ENCODE assay signal across 31 mouse cellular contexts in genomic region chr14:106390546-106390945, GRCm38 (mm10).
A peak's percentile ranks its signal among the peaks of the same experiment; 100 is the strongest.
DNase-seq lines count a peak whose midpoint lies in the region; ATAC-seq lines count a peak whose summit lies in the region.
"Had no signal": no experiment of that assay in that cellular context is flagged by ENCODE, and none has a peak within 500 bp of the region (broad histone marks: within the 10 kb centered on the region; RNA-seq: fewer than 3 reads in every experiment).

No protein-coding gene starts in this region.

- ATAC-seq in embryonic facial prominence, embryonic 14.5 days (ENCODE audit: low read depth) = no peak
- no peak for ATAC-seq in heart, embryonic 11.5 days (replicated peaks; ENCODE audit: insufficient number of reproducible peaks, low FRiP score, low TSS enrichment)
- ATAC-seq: activated CD4-positive, CD25-positive, alpha-beta regulatory T cell, adult 4 months; forebrain, embryonic 15.5 days; inflammation-experienced regulatory T-cells, adult 6 months; midbrain, embryonic 15.5 days had no signal

- H3K4me3 ChIP-seq in embryonic facial prominence, embryonic 14.5 days (ENCODE audit: low read depth, low read length) = no peak overlapping the region
- no peak overlapping the region for H3K4me3 ChIP-seq in embryonic facial prominence, embryonic 10.5 days
- H3K4me3 ChIP-seq in heart, embryonic 11.5 days (ENCODE audit: low read depth, low read length) = no peak overlapping the region
- H3K4me3 ChIP-seq: forebrain, embryonic 15.5 days; heart, embryonic 13.5 days; hindbrain, embryonic 10.5 days; hindbrain, embryonic 15.5 days; limb, embryonic 12.5 days; liver, embryonic 13.5 days; midbrain, embryonic 10.5 days; midbrain, embryonic 15.5 days had no signal

- no peak overlapping the region for H3K9ac ChIP-seq in embryonic facial prominence, embryonic 14.5 days (ENCODE audit: low read depth, low read length)
- H3K9ac ChIP-seq in heart, embryonic 11.5 days (ENCODE audit: low read depth, low read length) = no peak overlapping the region
- H3K9ac ChIP-seq: forebrain, embryonic 15.5 days; heart, embryonic 13.5 days; hindbrain, embryonic 15.5 days; limb, embryonic 12.5 days; liver, embryonic 13.5 days; midbrain, embryonic 15.5 days had no signal

- H3K4me1 ChIP-seq in embryonic facial prominence, embryonic 14.5 days (ENCODE audit: control insufficient read depth, insufficient read depth, low read length) = no peaks in the 10 kb centered on the region
- H3K4me1 ChIP-seq in embryonic facial prominence, embryonic 10.5 days = no peaks in the 10 kb centered on the region
- no peaks in the 10 kb centered on the region for H3K4me1 ChIP-seq in heart, embryonic 11.5 days (ENCODE audit: control insufficient read depth, insufficient read depth, low read length)
- H3K4me1 ChIP-seq: forebrain, embryonic 15.5 days; hindbrain, embryonic 10.5 days; hindbrain, embryonic 15.5 days; limb, embryonic 12.5 days; liver, embryonic 13.5 days; midbrain, embryonic 10.5 days; midbrain, embryonic 15.5 days had no signal

- intact Hi-C loops in left cerebral cortex, postnatal 25 days (cut with DNase I) = no loop called here

- H3K27me3 ChIP-seq in embryonic facial prominence, embryonic 14.5 days (replicated peaks; ENCODE audit: control insufficient read depth, insufficient read depth, low read length) = no peaks in the 10 kb centered on the region
- H3K27me3 ChIP-seq in embryonic facial prominence, embryonic 10.5 days (replicated peaks; ENCODE audit: low read depth, poor library complexity, severe bottlenecking) = no peaks in the 10 kb centered on the region
- H3K27me3 ChIP-seq in heart, embryonic 11.5 days (ENCODE audit: control insufficient read depth, insufficient read depth, low read length) = no peaks in the 10 kb centered on the region
- H3K27me3 ChIP-seq: CH12.LX; forebrain, embryonic 15.5 days; heart, embryonic 13.5 days; hindbrain, embryonic 15.5 days; limb, embryonic 12.5 days; liver, embryonic 13.5 days; midbrain, embryonic 15.5 days had no signal

- H3K27ac ChIP-seq in embryonic facial prominence, embryonic 14.5 days (replicated peaks; ENCODE audit: low read depth, low read length) = no peak overlapping the region
- no peak overlapping the region for H3K27ac ChIP-seq in embryonic facial prominence, embryonic 10.5 days (replicated peaks)
- H3K27ac ChIP-seq in heart, embryonic 11.5 days (ENCODE audit: low read depth, low read length) = no peak overlapping the region
- H3K27ac ChIP-seq: forebrain, embryonic 15.5 days; hindbrain, embryonic 10.5 days; hindbrain, embryonic 15.5 days; limb, embryonic 12.5 days; liver, embryonic 13.5 days; midbrain, embryonic 10.5 days; midbrain, embryonic 15.5 days had no signal

- H3K4me2 ChIP-seq in embryonic facial prominence, embryonic 14.5 days (ENCODE audit: low read depth, low read length) = no peak overlapping the region
- H3K4me2 ChIP-seq in heart, embryonic 11.5 days = no peak overlapping the region
- H3K4me2 ChIP-seq: forebrain, embryonic 15.5 days; heart, embryonic 13.5 days; hindbrain, embryonic 15.5 days; limb, embryonic 12.5 days; liver, embryonic 13.5 days; midbrain, embryonic 15.5 days had no signal

- WGBS in embryonic facial prominence, embryonic 14.5 days = 74% methylated on average over 9 of the region's 9 CpGs
- 93% methylated on average over 9 of the region's 9 CpGs for WGBS in embryonic facial prominence, embryonic 10.5 days
- WGBS in heart, embryonic 11.5 days (ENCODE audit: insufficient replicate concordance) = 82% methylated on average over 9 of the region's 9 CpGs

- peak; percentile 48 for DNase-seq in embryonic facial prominence, embryonic 14.5 days (ENCODE audit: low spot score)
- no peak for DNase-seq in embryonic facial prominence, embryonic 10.5 days (ENCODE audit: low spot score)
- peak; percentile 12 to 14 for DNase-seq in heart, adult 9 months (ENCODE audit: low spot score in 2 of 2)
- DNase-seq in layer of hippocampus, adult 9-10 months (ENCODE audit: low spot score) = peak; percentile 3
- DNase-seq in layer of hippocampus, adult 9-11 months = no peak
- peak; percentile 60 for DNase-seq in skeletal muscle tissue, adult 2 months (ENCODE audit: low read depth, low spot score)
- no peak for DNase-seq in left cerebral cortex, postnatal 25 days (ENCODE audit: low spot score in 2 of 2)
- DNase-seq: adrenal gland, adult 2 months; adrenal gland, postnatal 36 days; cerebellum, adult 8-10 months; cerebellum, postnatal 25 days; heart, postnatal 10 days; kidney, adult 11 months; liver, embryonic 13.5 days; lung, adult 18-20 months; lung, postnatal 14 days; right cerebral cortex, postnatal 25 days; spleen, adult 18-20 months; thymus, adult 18-20 months; thymus, postnatal 36 days had no signal

- no peaks in the 10 kb centered on the region for H3K9me3 ChIP-seq in embryonic facial prominence, embryonic 14.5 days (ENCODE audit: control insufficient read depth, low read length)
- H3K9me3 ChIP-seq in embryonic facial prominence, embryonic 10.5 days = no peaks in the 10 kb centered on the region
- 0 out of 2 replicates have a peak, but pooled peaks cover 3% of the 10 kb centered on the region for H3K9me3 ChIP-seq in heart, embryonic 11.5 days (replicated peaks; ENCODE audit: control insufficient read depth, low read length)
- H3K9me3 ChIP-seq: forebrain, embryonic 15.5 days; hindbrain, embryonic 10.5 days; hindbrain, embryonic 15.5 days; limb, embryonic 12.5 days; liver, embryonic 13.5 days; midbrain, embryonic 10.5 days; midbrain, embryonic 15.5 days had no signal

- no peaks in the 10 kb centered on the region for H3K36me3 ChIP-seq in embryonic facial prominence, embryonic 14.5 days (ENCODE audit: control insufficient read depth, insufficient read depth, low read length)
- H3K36me3 ChIP-seq in embryonic facial prominence, embryonic 10.5 days (replicated peaks) = no peaks in the 10 kb centered on the region
- no peaks in the 10 kb centered on the region for H3K36me3 ChIP-seq in heart, embryonic 11.5 days (ENCODE audit: control insufficient read depth, insufficient read depth, low read length)
- H3K36me3 ChIP-seq: forebrain, embryonic 15.5 days; heart, embryonic 13.5 days; hindbrain, embryonic 10.5 days; hindbrain, embryonic 15.5 days; limb, embryonic 12.5 days; liver, embryonic 13.5 days; midbrain, embryonic 10.5 days; midbrain, embryonic 15.5 days had no signal

Comparison
In these comparisons a context has a peak if more than half of its experiments do, and no peak if none do; other contexts are left out.
1. DNase-seq: peak in embryonic facial prominence, embryonic 14.5 days (single experiment), heart, adult 9 months (2 of 2), layer of hippocampus, adult 9-10 months (single experiment) and skeletal muscle tissue, adult 2 months (single experiment); none in embryonic facial prominence, embryonic 10.5 days (single experiment), layer of hippocampus, adult 9-11 months (single experiment) and left cerebral cortex, postnatal 25 days (0 of 2).